Mouse (Mus musculus): ENCODE measurements around the gene Aifm3.

The Aifm3 gene

DNA sequence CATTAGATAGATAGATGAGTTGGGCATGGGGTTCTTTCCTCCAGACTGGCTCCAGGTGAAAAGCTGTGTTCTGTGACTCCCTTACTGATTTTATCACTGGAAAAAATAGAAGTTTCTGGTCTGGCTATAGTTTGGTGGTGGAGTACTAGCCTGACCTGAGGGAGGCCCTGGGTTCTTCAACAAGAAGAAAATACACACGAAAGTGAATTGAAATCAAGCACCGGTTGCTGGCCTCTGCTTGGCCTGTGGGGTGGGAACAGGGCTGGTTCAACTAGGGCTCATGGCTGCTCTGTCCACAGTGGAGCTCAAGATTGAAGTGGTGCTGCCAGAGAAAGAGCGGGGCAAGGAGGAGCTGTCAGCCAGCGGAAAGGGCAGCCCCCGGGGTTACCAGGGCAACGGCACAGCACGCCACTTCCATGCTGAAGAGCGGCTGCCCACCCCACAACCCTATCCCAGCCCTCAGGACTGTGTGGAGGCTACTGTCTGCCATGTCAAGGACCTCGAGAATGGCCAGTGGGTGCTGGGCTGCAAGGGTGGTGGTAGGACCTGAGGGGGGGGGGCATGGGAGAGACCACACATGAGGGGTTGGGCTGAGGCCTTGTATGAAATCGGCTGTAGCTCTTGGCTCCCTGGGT, 10.0 kb downstream of the Aifm3 start:
- in situ Hi-C loops (cut with MboI, MseI) = loop anchor here (10.0 kb wide), 1 partner anchor 895 kb away; the partner anchor contains the start of gene Fgd4

DNA sequence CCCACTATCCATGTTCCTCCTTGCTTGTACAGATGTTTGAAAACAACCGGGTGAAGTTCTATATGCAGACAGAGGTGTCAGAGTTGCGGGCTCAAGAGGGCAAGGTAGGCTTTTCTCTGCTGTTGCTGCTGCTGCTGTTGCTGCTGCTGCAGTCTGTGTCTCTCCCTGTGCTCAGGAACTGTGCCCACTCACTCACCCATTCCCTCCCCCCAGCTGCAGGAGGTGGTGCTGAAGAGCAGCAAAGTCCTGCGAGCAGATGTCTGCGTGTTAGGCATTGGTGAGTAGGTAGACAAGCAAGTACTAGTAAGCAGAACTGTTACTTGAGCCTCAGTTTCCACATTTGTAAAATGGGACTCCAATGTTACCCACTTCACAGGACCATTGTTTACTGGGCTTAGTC, 13.3 kb downstream of the Aifm3 start:
- in situ Hi-C loops (cut with MboI, MseI) = loop anchor here (10.0 kb wide), 1 partner anchor 748 kb away; no protein-coding TSS in a partner anchor

DNA sequence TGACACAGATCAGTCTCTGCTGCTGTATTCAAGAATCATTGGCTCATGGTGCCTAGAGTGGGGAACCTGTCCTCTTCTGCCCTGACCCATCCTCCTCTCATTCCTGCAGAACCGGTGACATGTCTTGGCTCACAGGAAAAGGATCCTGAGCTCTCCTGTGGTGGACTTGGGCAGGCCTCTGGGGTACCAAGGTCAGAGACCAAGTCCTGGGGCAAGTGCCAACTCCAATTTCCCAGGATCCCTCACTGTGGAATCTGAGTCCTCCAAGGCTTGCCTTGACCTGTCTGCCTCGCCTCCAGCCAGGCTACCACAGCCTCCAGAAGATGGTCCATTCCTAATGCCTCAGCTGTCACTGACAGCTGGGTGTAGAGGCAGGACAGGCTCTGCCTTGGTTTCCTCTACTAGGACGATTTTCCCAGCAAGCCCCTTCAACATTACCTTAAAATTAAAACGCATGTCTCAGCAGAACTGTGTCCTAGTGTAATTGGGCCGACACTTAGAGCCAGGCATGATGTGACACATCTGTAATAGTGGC, 17.7 kb downstream of the Aifm3 start:
- in situ Hi-C loops (cut with MboI, MseI) = loop anchor here (10.0 kb wide), 1 partner anchor 752 kb away; no protein-coding TSS in a partner anchor

DNA sequence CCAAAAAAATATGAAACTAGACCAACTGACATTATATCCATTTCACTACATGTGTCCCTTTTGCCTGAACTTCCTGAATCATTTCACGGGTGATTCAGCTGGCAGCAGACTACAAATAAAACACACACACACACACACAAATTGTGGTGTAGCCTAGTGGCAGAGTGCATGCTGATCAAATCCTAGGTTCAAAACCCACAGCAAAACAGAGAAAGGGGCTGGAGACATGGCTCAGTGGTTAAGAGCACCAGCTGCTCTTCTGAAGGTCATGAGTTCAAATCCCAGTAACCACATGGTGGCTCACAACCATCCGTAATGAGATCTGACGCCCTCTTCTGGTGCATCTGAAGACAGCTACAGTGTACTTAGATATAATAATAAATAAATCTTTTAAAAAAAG, 18.6 kb downstream of the Aifm3 start:
- in situ Hi-C loops (cut with MboI, MseI) = loop anchor here (10.0 kb wide), 1 partner anchor 753 kb away; no protein-coding TSS in a partner anchor

DNA sequence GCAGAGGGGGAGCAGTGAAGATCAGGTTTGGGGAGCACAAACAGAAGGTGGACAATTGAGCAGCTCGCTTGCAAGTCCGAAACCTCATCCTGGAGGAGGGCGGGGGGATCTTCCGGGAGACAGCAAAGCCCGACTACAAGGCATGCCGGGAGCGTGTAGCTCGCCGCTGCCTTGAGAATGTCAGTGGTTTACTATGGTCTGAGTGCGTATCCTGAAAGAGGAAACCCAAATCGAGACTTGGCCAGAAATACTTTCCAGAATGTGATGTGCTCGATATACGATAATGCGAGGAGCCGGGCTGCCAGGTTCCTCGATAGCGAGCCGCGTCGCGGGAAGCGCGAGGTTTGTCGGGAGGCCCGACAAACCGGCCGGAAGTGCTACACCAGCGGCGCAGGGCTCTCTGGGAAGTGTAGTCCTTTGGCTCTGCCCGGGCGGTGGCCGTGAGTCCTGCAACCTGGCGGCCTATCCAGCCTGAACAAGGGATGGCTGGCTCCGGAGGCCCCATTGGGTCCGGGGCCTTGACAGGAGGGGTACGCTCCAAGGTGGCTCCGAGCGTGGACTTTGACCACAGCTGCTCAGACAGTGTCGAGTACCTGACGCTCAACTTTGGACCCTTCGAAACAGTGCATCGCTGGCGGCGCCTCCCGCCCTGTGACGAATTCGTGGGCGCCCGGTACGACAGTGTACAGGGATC, 19.3 kb downstream of the Aifm3 start, which contains the start of gene Lztr1:
TSS of gene Lztr1 (plus strand) at position 143 of the 694 bp plus-strand sequence.
- in situ Hi-C loops (cut with MboI, MseI) = loop anchor here (10.0 kb wide), 1 partner anchor 754 kb away; no protein-coding TSS in a partner anchor

DNA sequence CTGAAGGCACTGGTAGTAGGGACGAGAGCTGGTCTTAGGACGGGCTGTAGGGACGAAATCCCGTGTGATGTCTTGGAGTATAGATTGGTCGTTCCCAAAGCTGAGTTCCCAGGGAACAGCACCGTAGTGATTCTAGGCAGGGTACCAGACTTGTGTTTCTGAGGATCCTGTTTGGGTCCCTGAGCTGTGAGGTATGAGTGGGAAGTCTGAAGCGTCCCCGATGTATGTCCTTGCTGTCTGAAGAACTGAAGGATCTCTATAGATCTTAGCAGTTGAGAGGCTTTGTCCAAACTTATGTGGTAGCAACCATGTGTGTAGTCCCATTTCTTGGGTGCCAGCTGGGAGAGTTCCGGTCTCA, 19.8 kb downstream of the Aifm3 start:
- in situ Hi-C loops (cut with MboI, MseI) = loop anchor here (10.0 kb wide), 1 partner anchor 754 kb away; no protein-coding TSS in a partner anchor

DNA sequence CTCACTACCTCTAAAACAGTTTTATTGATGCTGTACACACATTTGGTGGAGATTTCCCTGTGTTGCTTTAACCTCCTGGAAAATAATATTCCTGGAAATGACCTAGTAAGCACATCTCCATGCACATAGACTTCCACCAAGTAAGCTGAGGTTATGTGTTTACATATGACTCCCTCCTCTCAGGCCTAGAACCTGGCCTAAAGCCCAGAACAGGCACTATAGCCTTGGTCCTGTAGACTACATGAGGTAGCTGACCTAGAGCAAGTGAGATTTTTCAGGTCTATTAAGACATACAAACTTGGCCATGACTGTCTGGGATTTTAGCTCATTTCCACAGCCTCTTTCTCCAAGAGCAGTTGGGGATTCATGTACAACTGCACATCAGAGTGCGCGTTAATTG, 20.7 kb downstream of the Aifm3 start:
- in situ Hi-C loops (cut with MboI, MseI) = no loop called here

DNA sequence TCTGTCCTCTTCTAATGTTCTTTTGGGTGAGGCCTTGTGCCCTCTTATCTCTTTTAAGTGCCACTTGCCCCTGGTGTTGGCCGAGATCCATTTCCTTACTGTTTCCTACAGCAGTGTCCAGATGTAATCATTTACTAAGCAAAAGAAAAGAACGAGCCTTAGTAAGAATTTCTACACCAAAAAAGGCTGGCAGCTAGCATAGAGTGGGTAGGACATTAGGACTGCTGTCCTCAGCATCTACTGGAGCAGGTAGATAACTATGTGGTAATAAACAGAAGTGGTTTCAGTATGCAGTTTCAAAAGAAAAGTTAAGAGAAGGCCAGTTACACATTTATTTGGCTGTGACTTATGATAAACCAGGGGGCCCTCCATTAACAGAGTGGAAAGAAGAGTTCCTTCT, 21.3 kb downstream of the Aifm3 start:
- in situ Hi-C loops (cut with MboI, MseI) = no loop called here

DNA sequence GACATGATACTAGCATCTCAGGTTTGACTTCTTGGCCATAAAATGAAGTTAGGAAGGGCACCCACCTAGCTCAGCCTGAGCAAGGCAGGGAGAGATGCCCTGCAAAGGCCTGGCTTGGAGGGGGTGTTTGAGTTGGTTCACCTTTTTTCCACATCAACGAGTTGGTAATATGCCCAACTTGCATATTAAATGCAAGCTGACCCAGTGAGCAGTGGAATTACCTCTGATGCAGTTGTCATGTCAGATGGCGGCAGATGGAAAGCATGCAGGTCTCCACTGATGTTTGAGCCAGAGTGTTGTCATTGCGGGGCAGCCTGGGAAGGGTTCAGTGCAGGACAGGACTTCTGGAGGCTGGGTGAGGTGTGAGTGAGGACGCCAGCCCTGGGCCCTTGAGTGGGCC, 22.0 kb downstream of the Aifm3 start:
- in situ Hi-C loops (cut with MboI, MseI) = no loop called here

DNA sequence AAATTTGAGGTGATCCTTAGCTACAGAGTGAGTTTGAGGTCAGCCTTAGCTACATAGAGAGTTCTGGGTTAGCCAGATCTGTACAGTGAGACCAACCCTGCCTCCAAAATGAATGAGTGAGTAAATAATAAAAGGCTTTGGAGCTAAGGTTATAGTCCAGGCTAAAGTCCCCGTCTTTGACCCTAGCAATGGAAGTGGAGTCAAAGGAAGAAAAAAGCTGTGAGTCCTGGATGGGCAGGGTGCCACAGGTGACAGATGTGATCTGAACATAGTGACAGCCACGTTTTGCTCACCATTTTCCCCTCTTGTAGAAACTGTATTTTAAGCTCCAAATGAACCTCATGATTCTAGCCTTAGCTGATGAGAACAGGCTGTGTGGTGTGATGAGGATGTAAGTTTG, 29.5 kb downstream of the Aifm3 start:
- in situ Hi-C loops (cut with MboI, MseI) = no loop called here

DNA sequence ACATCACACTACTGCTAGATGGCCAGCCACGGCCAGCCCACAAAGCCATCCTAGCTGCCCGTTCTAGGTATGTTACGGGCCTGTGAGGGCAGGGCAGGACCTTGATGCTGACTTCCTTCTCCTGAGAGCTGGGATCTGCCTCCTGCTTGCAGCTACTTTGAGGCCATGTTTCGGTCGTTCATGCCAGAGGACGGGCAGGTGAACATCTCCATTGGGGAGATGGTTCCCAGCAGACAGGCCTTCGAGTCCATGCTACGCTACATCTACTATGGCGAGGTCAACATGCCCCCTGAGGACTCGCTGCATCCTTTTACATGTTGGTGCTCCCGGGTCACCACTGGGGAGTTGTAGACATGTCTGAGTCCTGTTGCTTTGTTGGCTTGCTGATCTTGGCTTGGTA, 34.7 kb downstream of the Aifm3 start:
- in situ Hi-C loops (cut with MboI, MseI) = loop anchor here (10.0 kb wide), 1 partner anchor 721 kb away; the partner anchor contains the start of genes Ranbp1 and Trmt2a

DNA sequence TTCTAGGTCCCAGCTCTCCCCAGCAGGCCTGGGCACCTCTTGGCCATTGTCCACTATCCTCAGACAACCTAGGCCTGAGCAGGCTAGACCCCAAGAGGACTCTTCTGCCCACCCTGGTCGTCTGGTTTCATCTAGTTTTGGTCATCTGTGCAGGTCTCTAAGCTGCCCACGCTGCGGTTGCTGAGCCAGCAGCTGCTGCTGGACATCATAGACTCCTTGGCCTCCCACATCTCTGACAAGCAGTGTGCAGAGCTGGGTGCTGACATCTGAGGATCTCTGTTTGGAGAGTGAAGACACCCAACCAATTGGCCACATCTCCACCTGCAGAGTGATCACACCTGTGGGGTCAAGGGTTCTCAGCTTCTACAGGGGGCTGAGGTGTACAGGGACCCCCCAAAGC, 36.1 kb downstream of the Aifm3 start:
- in situ Hi-C loops (cut with MboI, MseI) = loop anchor here (10.0 kb wide), 1 partner anchor 719 kb away; the partner anchor contains the start of genes Ranbp1 and Trmt2a

DNA sequence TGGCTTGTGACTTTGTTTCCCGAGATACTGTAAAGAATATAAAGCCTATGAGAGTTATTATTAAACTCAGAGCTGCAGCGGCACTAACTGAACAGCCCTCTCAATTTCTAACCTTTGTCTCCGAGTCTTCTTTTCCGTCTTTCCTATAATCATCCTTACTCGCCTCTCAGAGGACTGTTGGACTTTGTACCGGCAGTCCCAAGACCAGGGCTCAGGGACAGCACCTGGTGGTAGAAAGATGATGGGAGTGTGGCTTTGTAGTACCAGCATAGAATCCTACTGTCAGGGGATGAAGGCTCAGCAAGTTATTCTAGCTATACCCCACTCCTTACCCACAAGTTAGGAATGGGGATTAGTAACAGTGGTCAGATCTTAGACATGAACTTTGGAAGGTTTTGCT, 36.8 kb downstream of the Aifm3 start:
- in situ Hi-C loops (cut with MboI, MseI) = loop anchor here (10.0 kb wide), 1 partner anchor 719 kb away; the partner anchor contains the start of genes Ranbp1 and Trmt2a

DNA sequence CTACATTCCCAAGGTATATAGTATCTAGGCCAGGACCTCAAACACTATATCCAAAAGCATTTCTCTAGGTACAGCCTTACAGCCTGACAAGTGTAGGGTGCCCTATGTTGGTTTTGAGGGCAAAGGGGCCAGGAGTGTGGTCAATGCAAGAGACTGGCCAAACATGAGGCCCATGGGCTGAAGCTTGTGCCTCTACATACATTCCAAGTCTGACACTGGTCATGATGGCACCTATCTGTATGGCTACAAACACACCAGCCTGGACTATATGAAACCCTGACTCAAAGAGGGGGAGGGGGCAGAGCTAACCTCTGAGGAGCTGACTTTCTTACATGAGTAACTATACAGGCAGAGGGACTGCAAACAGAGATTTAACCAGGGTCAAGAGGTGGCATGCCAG, 38.2 kb downstream of the Aifm3 start:
- in situ Hi-C loops (cut with MboI, MseI) = loop anchor here (10.0 kb wide), 1 partner anchor 717 kb away; the partner anchor contains the start of genes Ranbp1 and Trmt2a

DNA sequence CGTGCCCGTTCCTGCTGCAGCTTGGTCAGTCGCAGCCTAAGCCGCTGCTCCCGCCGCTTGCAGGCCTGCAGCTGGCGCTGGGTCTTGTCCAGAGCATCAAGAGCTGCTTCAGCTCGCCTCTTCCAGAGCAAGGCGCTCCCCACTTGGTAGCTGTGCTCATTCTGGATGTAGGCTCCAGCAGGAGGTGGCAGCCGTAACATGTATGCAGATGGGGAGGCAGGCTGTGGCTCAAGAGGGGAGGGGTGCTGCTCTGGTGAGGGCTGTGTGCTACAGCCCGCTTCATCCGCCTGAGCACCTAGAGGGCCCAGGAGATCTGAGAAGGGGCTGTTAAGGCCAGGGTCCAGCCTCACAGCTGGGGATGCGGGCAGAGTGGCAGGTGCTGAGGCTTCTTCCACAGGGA, 38.9 kb downstream of the Aifm3 start:
- in situ Hi-C loops (cut with MboI, MseI) = loop anchor here (10.0 kb wide), 1 partner anchor 717 kb away; the partner anchor contains the start of genes Ranbp1 and Trmt2a

DNA sequence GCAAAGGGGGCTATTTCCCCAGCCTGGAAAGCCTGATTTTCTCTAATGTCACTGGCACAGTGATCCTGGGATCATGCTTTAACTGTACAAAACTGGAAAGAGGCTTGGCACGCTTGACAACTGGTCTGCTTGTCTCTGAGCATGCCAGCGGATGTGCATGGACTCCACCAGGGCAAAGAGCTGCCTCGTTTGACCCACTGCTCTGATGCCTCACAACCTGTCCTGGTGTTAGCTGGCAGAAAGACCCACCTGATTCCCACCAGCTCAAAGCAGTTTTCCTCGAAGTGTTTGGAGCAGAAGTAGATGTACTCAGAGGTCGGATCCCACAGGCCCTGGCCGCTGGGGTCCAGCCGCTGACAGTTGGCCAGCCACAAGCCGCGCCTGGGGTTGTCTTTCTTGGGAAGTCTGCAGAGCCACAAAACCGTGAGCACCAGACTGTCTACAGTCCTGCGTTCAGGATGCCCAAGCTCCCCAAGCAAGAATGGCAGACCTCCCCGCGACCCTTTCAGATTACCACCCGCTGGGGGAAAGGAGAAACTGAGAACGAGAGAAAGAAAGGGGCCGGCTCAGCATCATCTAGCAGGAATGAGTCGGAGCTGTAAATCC, 40.7 kb downstream of the Aifm3 start:
- in situ Hi-C loops (cut with MboI, MseI) = loop anchor here (10.0 kb wide), 1 partner anchor 715 kb away; the partner anchor contains the start of genes Ranbp1 and Trmt2a

DNA sequence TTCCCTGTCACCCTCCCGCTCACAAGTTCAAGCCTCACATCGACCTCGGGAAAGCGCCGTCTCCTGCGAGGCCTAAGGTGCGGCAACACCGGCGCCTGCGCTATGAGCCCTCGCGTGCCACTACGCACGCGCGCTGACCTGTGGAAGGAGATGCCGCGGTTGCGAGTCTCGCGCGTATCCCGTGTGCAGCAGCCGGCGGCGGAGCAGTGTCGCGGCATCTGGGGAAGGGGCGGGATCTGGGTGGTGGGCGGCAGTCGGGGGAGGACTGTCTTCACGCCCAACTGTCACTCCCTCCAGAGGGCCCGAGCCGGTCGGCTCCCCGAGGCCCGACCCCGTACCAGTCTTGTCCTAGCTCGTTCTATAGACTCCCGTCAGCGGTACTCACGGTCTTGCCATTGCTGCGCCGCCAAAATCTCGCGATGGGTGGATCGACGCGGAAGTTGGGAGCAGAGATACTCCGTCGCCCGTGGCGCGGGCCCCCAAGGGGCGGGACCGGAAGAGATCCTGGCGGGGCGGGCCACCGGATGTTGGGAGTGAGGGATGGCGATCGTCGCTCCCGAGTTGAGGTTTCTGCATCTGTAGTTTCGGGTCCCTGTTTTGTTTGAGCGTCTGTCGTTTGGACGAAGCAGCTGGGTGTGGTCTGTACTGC, 41.4 kb downstream of the Aifm3 start, which contains the start of gene Thap7:
TSS of gene Thap7 (minus strand) at position 497 of the 649 bp plus-strand sequence.
- in situ Hi-C loops (cut with MboI, MseI) = no loop called here

DNA sequence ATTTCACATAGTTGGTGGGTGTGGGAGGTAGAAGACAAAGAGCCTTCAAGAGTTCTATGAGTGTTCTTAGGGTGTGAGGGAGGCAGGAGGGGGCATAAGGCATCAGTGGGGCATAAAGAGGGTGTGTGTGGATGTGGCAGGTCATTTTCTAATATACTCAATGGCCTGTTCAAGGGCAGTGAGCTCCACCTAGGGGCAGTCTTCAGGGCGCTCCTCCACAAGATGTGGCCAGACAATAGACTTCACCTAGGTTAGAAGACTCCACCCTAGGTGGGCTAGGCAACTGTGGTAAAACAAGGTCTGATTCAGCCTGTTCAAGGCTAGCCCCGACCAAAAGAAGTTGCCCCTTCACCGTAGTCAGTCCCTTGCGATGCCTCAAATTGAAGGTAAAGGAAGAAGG, 42.9 kb downstream of the Aifm3 start:
- in situ Hi-C loops (cut with MboI, MseI) = no loop called here

DNA sequence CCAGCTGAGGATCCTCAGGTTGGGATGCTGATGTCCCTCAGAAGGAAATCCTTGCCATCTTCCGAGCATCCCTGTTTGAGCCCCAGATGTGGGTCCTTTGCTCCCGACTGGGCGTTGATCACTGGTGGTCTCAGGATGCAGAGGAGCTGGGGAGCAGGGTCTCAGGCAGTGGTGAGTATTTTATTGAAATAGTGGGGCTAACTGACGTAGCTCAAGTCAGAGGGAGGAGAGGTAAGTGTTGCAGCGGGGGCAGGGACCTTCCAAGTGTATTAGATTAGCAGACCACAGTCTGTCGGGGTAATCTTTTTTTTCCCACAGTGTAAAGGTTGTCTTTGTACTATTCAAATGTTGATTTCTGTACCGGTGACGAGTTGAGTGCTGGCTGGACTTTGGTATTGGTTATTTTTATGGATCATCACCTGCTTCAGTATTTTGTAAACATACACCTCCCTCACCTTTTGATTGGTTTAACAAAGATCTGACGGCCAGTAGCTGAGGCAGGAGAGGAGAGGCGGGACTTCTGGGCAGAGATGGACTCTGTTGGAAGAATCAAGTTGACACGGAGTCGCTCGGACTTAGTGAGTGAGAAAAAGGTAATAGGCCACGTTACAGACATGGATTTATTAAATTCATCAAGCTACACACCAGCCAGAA, 43.4 kb downstream of the Aifm3 start:
- in situ Hi-C loops (cut with MboI, MseI) = no loop called here

DNA sequence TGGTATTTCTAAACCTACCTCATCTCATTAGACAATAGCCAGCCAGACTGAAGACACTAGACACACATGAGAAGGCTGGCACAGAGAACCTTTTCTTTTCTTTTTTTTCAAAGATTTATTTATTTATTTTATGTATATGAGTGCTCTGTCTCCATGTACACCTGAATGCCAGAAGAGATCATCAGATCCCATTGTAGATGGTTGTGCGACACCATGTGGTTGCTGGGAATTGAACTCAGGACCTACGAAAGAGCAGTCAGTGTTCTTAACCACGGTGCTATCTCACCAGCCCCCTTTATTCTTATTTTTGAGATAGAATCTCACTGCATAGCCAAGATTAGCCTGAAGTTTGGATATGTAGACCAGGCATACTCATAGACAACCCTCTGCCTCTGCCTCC, 47.2 kb downstream of the Aifm3 start:
- in situ Hi-C loops (cut with MboI, MseI) = no loop called here

DNA sequence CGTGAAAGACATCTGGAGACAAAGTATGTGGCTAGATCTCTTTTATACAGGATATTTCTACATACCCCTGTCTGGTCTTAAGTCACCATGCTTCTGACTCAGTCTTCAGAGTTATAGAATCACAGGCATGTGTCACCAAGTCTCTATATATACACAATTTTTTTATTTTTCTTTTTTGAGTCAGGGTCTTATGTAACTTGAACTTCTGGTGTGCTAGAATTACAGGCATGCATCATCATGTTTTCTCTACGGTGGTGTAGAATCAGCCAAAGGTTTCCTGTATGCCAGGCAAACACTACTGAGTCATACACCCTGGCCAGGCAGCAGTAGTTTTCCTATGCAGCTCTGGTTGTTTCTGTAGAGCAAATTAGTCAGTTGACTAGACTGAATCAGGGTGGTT, 53.2 kb downstream of the Aifm3 start:
- in situ Hi-C loops (cut with MboI, MseI) = no loop called here

Measured in T-helper 1 cell (primary cell).